Mouse (Mus musculus) frontal cortex, postnatal 10 days (tissue): Measurements from ENCODE around the gene Bcl2l11.

Source experiments
- DNase-seq, 2 experiments: peaks; one replicate each; pipeline ENCODE4 v3.0.0; 2022; ENCODE audit warnings: low spot score in 2 of 2, mixed read lengths in 1 of 2

Bcl2l11 gene

GRCm38 (mm10) chr2:128211022-128211880, 85.4 kb downstream of the Bcl2l11 start:
- no peak for DNase-seq

- DNase-seq = no peak
Measured at GRCm38 (mm10) chr2:128211881-128212209, 86.0 kb downstream of the Bcl2l11 start.
